Mouse (Mus musculus): ENCODE measurements around the gene Alg14. TPM values are rescaled to one million over a fixed set of nuclear protein-coding genes. Genes with fewer than 3 reads are reported as not detected.

The Alg14 gene
- polyA plus RNA-seq, 1 experiment from 2014 or later: 37.9 TPM

GRCm38 (mm10) chr3:121371527-121372220 is 80.1 kb downstream of the Alg14 start:
- 90% methylated on average over 8 of the region's 8 CpGs for WGBS
- no peak for ATAC-seq (ENCODE audit: low FRiP score)

GRCm38 (mm10) chr3:121373897-121374441 is 82.4 kb downstream of the Alg14 start:
- no peak overlapping the region for H3K27ac ChIP-seq (replicated peaks)
- no peaks in the 10 kb centered on the region for H3K36me3 ChIP-seq
- no peak overlapping the region for H3K9ac ChIP-seq (replicated peaks)
- H3K27me3 ChIP-seq (replicated peaks): no peaks in the 10 kb centered on the region
- H3K4me2 ChIP-seq: no peak overlapping the region
- H3K9me3 ChIP-seq (replicated peaks): no peaks in the 10 kb centered on the region
- no peak for ATAC-seq (ENCODE audit: low FRiP score)
- H3K4me1 ChIP-seq: no peaks in the 10 kb centered on the region
- no peak overlapping the region for H3K4me3 ChIP-seq (replicated peaks)
- WGBS: 75% methylated on average over 9 of the region's 9 CpGs

More at GRCm38 (mm10) chr3:121371527-121372220, 80.1 kb downstream of the Alg14 start:
- no peaks in the 10 kb centered on the region for H3K27me3 ChIP-seq (replicated peaks)
- no peak overlapping the region for H3K4me3 ChIP-seq (replicated peaks)
- H3K36me3 ChIP-seq: no peaks in the 10 kb centered on the region
- H3K9me3 ChIP-seq (replicated peaks): no peaks in the 10 kb centered on the region
- no peak overlapping the region for H3K27ac ChIP-seq (replicated peaks)
- no peak overlapping the region for H3K9ac ChIP-seq (replicated peaks)
- H3K4me2 ChIP-seq: no peak overlapping the region
- H3K4me1 ChIP-seq: no peaks in the 10 kb centered on the region

- Histone ChIP-seq H3K4me3 (replicated peaks) (no peak overlapping the region), H3K4me2 (no peak overlapping the region), H3K9me3 (replicated peaks) (no peaks in the 10 kb centered on the region), H3K4me1 (no peaks in the 10 kb centered on the region), H3K36me3 (no peaks in the 10 kb centered on the region), H3K9ac (replicated peaks) (no peak overlapping the region), H3K27me3 (replicated peaks) (no peaks in the 10 kb centered on the region), H3K27ac (replicated peaks) (no peak overlapping the region)
- 78% methylated on average over 7 of the region's 7 CpGs for WGBS
- ATAC-seq (ENCODE audit: low FRiP score): no peak
Measured at GRCm38 (mm10) chr3:121375541-121376129, 84.1 kb downstream of the Alg14 start.

GRCm38 (mm10) chr3:121378708-121379612 is 87.4 kb downstream of the Alg14 start:
- H3K27ac ChIP-seq (replicated peaks): no peak overlapping the region
- no peak overlapping the region for H3K4me2 ChIP-seq
- no peak overlapping the region for H3K9ac ChIP-seq (replicated peaks)
- no peaks in the 10 kb centered on the region for H3K9me3 ChIP-seq (replicated peaks)
- no peaks in the 10 kb centered on the region for H3K27me3 ChIP-seq (replicated peaks)
- H3K36me3 ChIP-seq: no peaks in the 10 kb centered on the region
- no peaks in the 10 kb centered on the region for H3K4me1 ChIP-seq
- H3K4me3 ChIP-seq (replicated peaks): no peak overlapping the region
- no peak for ATAC-seq (ENCODE audit: low FRiP score)
- WGBS: 68% methylated on average over 15 of the region's 15 CpGs

GRCm38 (mm10) chr3:121379699-121380098 is 88.1 kb downstream of the Alg14 start:
- Histone ChIP-seq H3K9me3 (replicated peaks) (no peaks in the 10 kb centered on the region), H3K4me3 (replicated peaks) (no peak overlapping the region), H3K36me3 (no peaks in the 10 kb centered on the region), H3K4me1 (no peaks in the 10 kb centered on the region), H3K27me3 (replicated peaks) (no peaks in the 10 kb centered on the region), H3K27ac (replicated peaks) (no peak overlapping the region), H3K4me2 (no peak overlapping the region), H3K9ac (replicated peaks) (no peak overlapping the region)
- WGBS: 88% methylated on average over 5 of the region's 5 CpGs
- no peak for ATAC-seq (ENCODE audit: low FRiP score)

GRCm38 (mm10) chr3:121387471-121388009 is 96.0 kb downstream of the Alg14 start:
- Histone ChIP-seq H3K4me2 (no peak overlapping the region), H3K9ac (replicated peaks) (no peak overlapping the region), H3K9me3 (replicated peaks) (no peaks in the 10 kb centered on the region), H3K36me3 (no peaks in the 10 kb centered on the region), H3K27me3 (replicated peaks) (no peaks in the 10 kb centered on the region), H3K4me1 (peaks cover 19% of the 10 kb centered on the region), H3K4me3 (replicated peaks) (no peak overlapping the region), H3K27ac (replicated peaks) (no peak overlapping the region)
- WGBS: 83% methylated on average over 3 of the region's 3 CpGs
- ATAC-seq (ENCODE audit: low FRiP score): no peak

GRCm38 (mm10) chr3:121389366-121389765 is 97.8 kb downstream of the Alg14 start:
- Histone ChIP-seq H3K9ac (replicated peaks) (no peak overlapping the region), H3K4me2 (peak overlapping the region; percentile 55; the same call in 1 of the 2 replicates), H3K27me3 (replicated peaks) (no peaks in the 10 kb centered on the region), H3K4me1 (peaks cover 19% of the 10 kb centered on the region), H3K36me3 (no peaks in the 10 kb centered on the region), H3K9me3 (replicated peaks) (no peaks in the 10 kb centered on the region), H3K27ac (replicated peaks) (peak overlapping the region; percentile 61; the same call in 1 of the 2 replicates), H3K4me3 (replicated peaks) (no peak overlapping the region)
- 0 out of 2 replicates have a peak, but pooled peaks have one; percentile 11 for ATAC-seq (ENCODE audit: low FRiP score)
- 49% methylated on average over 8 of the region's 8 CpGs for WGBS

- H3K9ac ChIP-seq (replicated peaks): 0 out of 2 replicates have a peak overlapping the region, but pooled peaks have one; percentile 27
- no peaks in the 10 kb centered on the region for H3K36me3 ChIP-seq
- peak overlapping the region; percentile 13 for H3K4me3 ChIP-seq (replicated peaks)
- ATAC-seq (ENCODE audit: low FRiP score): peak; percentile 64
- H3K27me3 ChIP-seq (replicated peaks): no peaks in the 10 kb centered on the region
- no peaks in the 10 kb centered on the region for H3K9me3 ChIP-seq (replicated peaks)
- peaks cover 19% of the 10 kb centered on the region for H3K4me1 ChIP-seq
- H3K4me2 ChIP-seq: peak overlapping the region; percentile 55
- H3K27ac ChIP-seq (replicated peaks): peak overlapping the region; percentile 61
- WGBS: 10% methylated on average over 17 of the region's 17 CpGs
Measured at GRCm38 (mm10) chr3:121389860-121390530, 98.4 kb downstream of the Alg14 start.

GRCm38 (mm10) chr3:121390724-121391123 is 99.2 kb downstream of the Alg14 start:
- ATAC-seq (ENCODE audit: low FRiP score): peak; percentile 60; the same call in 1 of the 2 replicates
- Histone ChIP-seq H3K4me1 (peaks cover 19% of the 10 kb centered on the region), H3K4me2 (peak overlapping the region; percentile 55; the same call in 1 of the 2 replicates), H3K27me3 (replicated peaks) (no peaks in the 10 kb centered on the region), H3K27ac (replicated peaks) (peak overlapping the region; percentile 15; the same call in 1 of the 2 replicates), H3K9me3 (replicated peaks) (no peaks in the 10 kb centered on the region), H3K9ac (replicated peaks) (no peak overlapping the region), H3K36me3 (no peaks in the 10 kb centered on the region), H3K4me3 (replicated peaks) (no peak overlapping the region)
- 40% methylated on average over 7 of the region's 7 CpGs for WGBS

GRCm38 (mm10) chr3:121395588-121396295 is 104.2 kb downstream of the Alg14 start:
- Histone ChIP-seq H3K4me2 (no peak overlapping the region), H3K9ac (replicated peaks) (no peak overlapping the region), H3K36me3 (no peaks in the 10 kb centered on the region), H3K27me3 (replicated peaks) (no peaks in the 10 kb centered on the region), H3K9me3 (replicated peaks) (no peaks in the 10 kb centered on the region), H3K27ac (replicated peaks) (no peak overlapping the region), H3K4me3 (replicated peaks) (no peak overlapping the region), H3K4me1 (peaks cover 3% of the 10 kb centered on the region)
- no peak for ATAC-seq (ENCODE audit: low FRiP score)
- WGBS: 73% methylated on average over 16 of the region's 16 CpGs
